Mouse (Mus musculus) mouse trophoblast stem cell (cell line): Measurements from ENCODE around the gene Chpf2.

Experiments used
- in situ Hi-C, 2 experiments: fragments of 300-500 bp; cut with MseI, MboI; formaldehyde crosslinking; loops; 2 replicates in 1 of 2; 3 replicates in 1 of 2; pipeline ENCODE4 v1.15.1; 2025

Gene Chpf2

DNA sequence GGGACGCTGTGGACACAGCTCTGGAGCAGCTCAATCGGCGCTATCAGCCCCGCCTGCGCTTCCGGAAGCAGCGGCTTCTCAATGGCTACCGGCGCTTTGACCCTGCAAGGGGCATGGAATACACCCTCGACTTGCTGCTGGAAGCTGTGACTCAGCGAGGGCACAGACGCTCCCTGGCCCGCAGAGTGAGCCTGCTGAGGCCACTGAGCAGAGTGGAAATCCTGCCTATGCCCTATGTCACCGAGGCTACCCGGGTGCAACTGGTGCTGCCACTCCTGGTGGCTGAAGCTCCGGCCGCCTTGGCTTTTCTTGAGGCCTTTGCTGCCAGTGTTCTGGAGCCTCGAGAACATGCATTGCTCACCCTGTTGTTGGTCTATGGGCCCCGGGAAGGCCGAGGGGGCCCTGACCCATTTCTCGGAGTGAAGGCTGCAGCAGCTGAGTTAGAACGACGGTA, 4.8 kb downstream of the Chpf2 start:
- in situ Hi-C loops = no loop called here

DNA sequence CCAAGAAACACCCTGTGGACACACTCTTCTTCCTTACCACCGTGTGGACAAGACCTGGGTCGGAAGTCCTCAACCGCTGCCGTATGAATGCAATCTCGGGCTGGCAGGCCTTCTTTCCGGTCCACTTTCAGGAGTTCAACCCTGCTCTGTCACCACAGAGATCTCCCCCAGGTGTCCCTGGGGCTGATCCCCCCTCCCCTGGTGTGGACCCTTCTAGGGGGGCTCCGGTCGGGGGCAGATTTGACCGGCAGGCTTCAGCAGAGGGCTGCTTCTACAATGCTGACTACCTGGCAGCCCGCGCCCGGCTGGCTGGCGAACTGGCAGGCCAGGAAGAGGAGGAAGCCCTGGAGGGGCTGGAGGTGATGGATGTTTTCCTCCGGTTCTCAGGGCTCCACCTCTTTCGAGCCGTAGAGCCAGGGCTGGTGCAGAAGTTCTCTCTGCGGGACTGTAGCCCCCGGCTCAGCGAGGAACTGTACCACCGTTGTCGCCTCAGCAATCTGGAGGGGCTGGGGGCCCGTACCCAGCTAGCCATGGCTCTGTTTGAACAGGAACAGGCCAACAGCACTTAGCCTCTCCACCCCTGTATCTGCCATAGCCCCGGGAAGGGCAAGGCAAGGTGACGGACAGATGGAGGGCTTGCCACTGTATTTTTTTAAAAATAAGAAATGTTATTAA, 5.4 kb downstream of the Chpf2 start:
- in situ Hi-C loops = no loop called here

DNA sequence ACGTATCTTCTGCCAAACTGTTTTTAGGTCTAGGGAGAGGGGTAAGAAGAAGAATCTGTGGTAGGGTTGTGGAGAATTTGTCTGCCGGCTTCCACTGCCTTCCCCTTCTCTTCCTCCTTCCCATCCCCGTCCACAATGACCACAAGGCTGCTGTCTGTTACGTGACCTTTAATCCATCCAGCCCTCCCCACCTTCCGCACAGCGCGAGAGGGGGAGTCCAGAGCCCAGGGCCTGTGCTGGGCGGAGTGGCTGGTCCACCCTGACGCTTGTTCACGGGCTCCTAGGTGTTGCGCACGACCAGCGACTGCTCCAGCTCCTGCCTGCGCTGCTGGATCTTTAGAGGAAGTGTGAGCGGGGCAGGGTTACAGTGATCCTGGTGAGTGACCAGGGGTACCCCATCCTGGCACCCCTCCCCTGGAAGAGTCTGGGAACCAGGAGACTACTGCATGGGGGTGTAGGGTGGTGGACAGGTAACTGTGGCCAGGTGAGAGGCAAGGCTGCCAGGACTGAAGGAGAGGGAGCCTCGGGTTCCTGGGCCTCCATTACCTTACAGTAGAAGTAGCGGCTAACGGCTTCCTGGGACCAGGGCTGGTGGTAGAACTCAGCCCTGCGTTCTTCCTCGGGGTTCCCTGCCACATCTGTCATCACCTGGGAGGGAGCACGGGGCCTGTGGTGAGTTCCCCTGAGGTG, 6.1 kb downstream of the Chpf2 start:
- in situ Hi-C loops = no loop called here

DNA sequence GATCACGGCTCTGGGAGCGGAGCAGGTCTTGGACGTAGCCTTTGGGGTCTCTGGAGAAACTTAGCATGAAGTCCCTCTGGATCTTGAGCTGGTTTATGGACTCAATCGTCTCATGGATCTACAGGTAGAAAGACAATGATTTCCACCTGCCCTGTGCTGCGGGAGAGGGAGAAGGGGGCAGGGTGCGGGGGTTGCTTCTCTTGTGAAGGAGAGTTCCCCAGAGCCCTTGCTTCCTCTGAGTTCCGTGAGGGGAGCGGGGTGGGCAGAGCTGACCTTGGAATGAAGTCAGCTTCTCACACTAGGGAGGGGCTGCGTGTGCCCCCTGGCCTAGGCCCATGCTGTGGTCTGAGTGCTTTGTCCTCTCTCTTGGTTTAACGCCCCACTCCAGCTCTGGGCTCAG, 6.7 kb downstream of the Chpf2 start:
- in situ Hi-C loops = no loop called here

DNA sequence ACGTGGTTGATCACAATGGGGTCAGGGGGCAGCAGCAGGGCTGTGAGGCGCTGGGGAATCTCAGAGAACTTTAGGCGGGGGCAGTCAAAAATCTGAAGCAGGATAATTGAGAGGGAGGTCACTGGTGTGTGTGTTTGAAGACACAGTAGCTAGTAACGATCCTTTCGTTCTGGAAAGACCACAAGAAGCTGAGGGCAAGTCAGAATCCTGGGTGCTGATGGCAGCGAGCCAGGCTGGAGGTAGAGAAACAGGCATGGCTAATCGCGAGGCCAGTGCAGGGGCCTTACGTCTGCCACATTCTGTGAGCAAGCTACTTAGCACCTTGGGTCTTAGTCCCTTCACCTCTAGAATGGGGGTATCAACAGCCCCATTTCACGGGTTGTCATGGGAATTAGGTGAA, 7.4 kb downstream of the Chpf2 start:
- in situ Hi-C loops = no loop called here

DNA sequence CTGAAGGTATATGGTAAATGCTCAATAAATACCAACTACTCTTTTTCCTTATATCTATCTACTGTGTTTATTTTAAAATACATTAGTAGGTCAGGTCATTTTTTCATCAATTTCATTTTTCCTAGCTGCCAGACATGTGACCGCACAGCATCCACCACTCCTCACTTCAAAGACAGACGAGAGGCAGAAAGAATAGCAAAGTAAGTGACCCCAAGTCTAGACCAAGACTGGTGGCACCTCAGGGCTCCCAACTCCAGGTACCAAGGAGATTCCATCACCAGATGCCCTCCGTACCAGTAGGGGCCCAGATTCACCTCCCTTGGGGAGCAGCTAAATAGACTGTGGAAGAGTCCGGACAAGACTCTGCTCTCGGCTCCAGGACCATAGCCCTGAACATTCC, 7.8 kb downstream of the Chpf2 start:
- in situ Hi-C loops = no loop called here

DNA sequence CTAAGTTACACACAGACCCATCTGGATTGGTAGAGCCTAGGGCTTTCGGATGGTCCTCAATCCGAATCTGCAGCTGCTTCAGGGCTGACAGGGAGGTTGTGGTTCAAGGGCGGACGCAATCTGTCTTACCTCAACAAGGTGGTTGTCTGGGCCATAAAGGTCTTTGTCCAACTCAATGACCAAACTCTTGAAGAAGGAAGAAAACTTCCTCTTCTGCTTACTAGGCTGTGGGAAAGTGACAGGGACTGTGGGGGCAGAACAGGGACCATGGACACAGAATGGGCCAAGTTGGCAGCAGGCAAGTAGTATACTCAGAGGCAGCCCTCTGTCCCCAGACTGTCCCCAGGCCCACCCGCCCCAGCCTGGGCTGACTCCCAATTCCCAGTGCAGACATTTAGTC, 8.7 kb downstream of the Chpf2 start:
- in situ Hi-C loops = no loop called here

DNA sequence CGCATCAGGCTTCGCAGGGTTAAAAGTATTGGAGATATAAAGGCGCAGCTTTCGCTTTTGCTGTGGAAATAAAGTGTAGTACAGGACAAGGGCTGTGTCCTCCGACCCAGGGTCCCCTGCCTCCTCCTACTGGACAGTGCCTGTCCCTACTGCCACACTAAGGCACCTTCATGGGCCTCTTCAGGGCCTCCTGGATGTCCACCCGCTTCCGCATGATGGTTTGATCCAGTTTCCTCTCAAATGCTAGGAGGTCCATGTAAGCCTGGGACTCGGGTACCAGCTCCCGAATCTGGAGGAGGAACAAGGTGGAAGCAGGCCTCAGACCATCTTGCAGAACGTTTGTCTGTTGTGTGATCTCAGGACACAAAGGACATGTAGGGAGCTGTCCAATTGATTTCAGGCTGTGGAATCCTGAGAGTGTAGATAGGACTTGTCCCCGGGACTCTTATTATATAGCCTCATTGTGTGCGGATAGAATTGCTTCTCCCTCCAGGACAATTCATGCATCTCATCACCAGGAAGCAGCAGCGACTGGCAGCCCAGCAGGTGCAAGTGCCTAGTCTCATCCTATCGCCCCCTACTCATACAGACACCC, 9.3 kb downstream of the Chpf2 start:
- in situ Hi-C loops = no loop called here

DNA sequence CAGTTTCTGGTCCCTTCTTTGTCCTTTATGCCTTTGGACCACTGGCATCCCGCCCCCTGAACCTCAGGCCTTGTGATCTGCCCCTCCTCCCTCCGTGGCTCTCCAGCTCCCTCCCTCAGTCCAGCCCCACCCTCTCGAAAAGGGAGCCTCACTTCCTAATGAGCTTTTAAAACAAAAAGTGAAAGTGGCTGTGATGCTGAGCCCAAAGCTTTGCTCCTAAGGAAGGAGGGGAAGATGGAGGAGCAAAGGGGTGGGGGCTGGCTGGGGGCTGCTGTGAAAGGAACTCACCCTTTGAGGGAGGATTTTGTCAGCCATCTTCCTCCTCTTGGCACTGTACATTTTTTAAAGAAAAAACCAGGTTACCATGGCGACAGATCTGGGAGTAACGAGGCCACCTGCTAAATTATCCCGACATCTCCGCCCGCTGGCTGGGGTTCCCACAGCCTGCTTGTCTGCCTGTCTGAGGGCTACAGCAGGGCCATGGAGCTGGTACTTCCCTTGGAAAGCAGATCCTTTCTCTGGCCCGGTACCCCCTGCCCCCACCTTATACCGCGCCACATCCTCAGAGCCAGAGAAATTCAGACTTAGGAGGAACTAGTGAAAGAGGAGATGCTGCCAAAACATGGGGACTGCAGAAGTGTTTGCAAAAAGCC, 10.1 kb downstream of the Chpf2 start:
- in situ Hi-C loops = no loop called here

DNA sequence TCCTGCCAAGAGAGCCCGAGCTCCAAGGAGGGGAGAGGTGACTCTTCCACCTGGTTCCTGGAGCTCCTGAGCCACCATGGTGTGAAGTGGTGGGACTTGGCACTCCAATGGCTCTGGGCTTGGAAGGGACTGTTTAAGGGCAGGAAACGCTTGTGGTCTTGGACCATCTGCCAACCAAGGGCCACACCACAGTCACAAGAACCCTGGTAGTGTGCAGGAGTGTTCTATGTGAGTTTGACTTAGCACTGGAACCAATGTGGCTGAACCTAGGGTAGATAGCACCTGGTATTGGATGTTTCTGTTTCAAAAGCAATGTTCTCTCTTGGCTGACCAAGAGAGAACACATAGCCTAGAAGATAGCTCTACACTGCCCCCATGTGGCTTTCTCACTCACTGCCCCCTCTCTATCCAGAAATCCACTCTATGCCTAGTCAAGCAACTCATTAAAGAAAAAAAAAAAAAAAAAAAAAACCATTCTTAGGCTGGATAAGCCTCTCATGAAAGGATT, 10.7 kb downstream of the Chpf2 start:
- in situ Hi-C loops = no loop called here

DNA sequence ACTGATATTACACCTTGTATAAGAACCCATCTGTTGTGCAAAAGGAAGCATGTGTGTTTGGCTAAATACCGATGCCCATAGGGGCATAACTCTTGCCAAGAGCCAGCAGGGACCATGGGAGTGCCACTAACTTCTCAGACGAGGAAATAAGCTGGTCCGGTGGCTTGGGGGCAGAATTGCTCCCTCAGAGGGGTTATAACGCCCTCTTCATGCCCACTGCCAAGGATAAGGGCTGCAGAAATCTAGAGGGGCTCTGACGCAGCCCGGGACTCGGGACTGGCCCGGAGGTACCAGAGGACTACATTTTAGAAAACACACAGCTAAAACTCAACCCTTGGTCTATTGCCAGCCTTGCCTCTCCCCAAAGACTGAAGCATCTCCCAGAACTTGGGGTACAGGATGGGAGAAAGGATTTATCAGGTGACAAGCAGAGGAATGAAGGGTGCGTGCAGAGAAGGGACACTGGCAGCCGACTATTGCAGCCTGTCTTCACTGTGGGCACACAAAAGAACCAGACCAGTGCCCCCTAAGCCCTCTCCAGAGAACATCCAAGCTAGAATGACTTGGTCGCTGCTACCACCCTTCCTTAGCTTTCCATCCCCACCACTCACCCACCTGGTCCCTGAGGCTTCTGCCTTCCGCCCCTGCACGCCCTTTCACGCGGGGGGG, 11.5 kb downstream of the Chpf2 start:
- in situ Hi-C loops = no loop called here

DNA sequence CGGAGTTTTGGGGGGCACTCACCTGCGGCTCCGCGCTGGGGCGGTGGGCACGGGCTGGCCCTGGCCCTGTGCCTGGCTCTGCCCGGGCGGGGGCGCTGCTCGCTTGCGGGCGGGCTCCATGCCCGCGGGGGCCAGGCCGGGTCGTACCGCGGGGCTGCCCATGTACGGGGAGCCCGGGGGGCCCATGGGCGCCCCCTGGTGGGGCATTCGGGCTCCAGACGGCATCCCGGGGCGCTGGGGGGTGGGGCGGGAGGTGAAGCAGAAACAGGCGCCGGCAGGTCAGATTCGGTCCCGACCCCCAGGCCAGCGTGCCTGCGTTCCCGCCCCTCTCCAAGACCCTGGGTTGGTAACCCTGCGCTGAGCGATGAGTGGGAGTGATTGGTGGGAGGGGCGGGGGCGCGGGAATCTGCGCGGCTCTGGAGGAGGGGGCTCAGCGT, 12.0 kb downstream of the Chpf2 start:
- in situ Hi-C loops = no loop called here

DNA sequence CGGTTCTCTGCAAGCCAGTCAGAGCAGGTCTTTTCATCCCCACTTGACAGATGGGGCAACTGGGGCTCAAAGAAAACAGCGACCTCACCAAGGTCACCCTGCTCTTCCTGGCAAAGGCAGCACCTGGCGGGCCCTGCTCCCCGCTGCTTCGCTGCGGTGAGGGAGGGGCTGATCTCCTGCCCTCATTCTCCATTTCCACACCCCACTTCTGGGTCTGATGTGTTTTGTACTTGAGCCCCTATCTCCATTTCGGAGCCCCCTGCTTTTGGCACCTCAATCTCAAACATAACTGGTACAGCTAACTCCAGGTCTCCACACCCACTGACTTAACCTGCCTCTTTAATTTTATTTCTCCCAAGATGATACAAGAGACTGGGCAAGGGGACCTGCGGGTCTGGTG, 12.6 kb downstream of the Chpf2 start:
- in situ Hi-C loops = no loop called here

DNA sequence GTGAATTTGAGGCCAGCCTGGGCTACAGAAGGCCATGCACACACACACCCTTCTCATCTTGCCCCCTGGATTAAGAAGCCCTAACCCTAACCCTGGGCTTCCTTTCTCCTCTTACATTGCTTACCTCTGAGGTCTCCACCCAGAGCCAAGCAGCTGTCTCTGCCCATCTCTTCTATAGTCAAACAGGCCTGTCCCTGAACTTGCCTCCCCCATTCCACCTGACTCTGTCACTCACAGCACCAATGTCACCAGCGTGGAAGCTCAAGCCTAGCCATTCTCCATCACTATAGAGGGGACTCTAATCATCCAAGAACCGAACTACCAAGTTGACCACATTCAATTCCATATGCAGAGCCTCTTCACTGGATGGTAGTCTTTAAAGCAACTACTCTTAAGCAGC, 13.7 kb downstream of the Chpf2 start:
- in situ Hi-C loops = no loop called here

DNA sequence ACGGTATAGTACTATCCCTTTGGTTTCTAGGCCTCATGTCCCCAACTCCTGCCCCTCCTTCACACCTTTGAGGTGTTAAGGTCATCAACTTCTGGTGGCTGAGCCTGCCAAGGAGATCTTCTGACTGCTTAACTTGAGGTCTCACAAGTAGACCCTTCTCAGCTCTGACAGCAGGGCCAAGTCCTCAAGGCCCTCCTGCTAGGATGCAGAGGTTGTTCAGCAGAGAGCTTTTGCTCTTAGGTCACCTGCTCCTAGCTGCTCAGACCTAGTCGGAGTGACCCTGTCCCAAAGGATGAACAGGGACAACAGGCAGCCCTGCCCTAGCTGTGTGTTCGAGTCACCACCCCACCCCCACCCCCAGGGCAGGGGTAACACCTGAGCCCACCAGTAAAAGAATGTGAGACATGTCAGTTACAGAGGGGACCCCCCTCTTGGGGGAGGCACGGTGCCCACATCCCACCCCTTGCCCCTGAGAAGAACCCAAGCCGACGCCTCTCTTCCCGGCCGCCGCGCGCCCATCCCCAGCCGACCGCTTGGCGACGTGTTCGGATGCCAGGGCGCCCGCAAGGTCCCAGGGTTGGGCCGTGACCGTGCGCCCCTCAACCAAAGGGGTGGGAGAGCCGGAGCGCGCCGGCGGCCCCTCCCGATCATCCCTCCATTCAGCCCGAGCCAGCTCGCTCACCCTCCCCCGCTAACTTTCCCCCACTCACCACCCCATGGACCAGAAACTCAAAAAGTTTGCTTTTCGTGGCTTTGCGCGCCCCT, 14.7 kb downstream of the Chpf2 start:
- in situ Hi-C loops = no loop called here

DNA sequence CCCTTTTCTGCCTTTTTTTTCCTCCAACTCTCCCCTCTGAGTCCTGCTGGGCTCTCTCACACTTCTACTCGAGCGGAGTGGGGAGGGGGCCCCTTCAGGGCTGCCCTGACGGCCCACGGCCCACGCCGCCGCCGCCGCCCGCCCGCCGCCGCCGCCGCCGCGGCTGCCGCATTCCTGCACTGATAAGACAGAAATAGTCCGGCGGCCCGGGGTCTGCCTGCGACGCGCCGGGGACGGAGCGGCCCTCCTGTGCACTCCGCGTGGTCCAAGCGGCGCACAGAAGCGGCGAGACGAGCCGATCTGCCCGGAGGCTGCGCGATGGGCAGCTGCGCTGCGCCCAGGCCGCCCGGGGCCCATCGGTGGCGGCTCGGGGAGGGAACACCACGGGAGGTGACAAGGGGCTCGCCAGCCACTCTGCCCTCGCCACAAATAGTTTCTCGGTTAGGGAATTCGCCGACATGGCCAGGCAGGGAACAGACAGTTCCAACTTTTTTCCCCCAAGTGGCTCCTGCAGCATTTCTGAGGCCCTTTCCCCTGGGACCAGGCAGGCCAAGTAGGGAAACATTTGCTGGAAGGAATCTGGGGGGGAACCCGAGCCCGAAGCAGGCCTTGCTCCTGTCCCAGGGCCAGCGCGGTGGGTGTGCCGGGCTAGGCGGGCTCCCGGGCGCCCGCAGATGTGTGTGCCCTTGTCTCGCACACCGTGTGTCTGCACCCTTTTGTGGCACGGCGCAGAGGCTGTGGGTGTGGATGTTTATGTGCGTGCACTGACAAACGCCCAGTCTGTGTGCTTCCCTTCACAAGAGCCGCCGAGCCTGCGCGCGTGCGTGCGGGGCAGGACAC, 15.6 kb downstream of the Chpf2 start:
- in situ Hi-C loops = no loop called here

DNA sequence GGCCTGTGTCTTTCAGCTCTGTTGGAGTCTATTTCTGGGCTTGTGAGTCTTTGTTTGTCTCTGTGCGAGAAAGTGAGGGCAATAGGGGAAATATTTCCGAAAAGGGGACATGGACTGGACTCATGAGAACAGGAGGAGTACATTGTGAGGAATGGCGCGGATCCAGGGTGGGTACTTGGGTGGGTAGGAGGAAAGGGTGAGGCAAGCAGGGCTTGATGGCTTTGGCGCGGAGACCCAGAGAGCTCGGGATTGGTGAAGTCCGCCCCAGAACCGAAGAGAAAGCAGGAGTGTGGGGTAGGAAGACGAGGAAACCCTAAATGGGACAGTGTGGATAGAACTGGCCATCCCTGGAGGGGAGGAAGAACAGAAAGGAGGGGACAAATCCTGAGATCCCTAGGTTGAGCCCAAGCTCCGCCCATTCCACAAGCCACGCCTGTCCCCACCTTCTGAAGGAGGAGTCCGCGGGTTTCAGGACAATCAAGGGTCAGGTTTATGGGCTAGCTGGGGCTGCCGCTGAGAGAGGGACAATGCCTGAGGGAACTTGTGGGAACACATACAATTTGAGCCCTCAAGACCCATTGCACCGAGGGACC, 16.3 kb downstream of the Chpf2 start:
- in situ Hi-C loops = no loop called here

DNA sequence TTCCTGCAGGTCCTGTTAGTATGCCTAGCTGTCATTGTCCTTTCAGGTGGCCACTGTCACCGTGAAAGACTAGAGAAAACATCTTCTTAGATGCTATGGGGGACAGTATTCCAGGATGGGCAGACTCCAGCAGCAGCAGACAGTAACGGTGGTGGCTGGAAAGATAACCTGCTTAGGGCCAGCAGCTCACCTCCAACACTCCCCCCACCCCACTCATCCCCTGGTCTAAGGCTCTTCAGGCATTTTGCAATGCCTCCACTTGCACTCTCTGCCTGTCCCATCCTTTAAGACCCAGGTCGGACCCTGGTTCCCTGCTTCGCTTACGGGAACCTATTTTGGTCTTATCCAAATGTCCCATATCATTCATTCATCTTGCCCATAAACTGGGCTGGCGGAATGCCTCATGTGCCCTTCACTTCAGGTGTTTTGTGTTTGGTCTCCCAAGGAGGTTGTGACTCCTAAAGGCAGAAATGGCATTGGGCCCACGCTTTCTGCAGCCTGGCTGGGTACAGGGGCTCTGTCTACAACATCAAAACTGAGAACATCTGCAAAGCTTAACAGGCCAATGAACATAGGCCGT, 17.0 kb downstream of the Chpf2 start:
- in situ Hi-C loops = no loop called here

DNA sequence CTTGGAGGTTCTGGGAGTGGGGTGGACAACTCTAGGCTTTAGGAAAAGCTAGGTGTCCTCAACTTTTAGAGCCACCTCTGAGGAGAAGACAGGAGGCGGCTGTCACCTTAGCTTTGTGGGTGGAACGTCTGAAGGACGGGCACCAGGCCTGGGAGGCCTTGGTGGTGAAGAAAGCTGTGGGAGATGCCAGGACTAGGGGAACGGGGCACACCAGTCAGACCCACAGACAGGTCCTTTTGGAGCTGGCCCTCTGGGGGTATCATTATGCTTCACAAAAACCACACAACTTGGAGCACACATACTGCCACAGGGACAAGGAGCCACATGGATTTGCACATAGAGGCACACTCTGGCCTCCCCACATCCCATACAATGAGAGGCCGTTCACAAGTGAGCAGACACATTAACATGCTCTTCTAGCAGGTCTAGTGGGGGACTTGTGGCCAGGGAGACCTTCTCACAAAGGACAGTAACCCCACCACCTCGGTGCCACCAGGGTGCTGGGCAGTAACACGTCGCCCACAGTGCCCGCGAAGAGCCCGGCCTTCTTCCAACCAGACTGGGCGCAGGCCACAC, 17.6 kb downstream of the Chpf2 start:
- in situ Hi-C loops = no loop called here
